Mouse (Mus musculus): Measurements from ENCODE around the gene Arid1b.

Gene Arid1b

GRCm38 (mm10) chr17:4995561-4996051 is 1.5 kb downstream of the Arid1b start:
- DNase-seq (ENCODE audit: low spot score in 2 of 2), result peak; percentile 78 to 82

- DNase-seq (ENCODE audit: low spot score in 2 of 2), result peak; percentile 73 to 77
Measured at GRCm38 (mm10) chr17:4996121-4996813, 2.1 kb downstream of the Arid1b start.

- peak in 1 of 2 experiments; percentile 36 for DNase-seq (ENCODE audit: low spot score in 2 of 2)
Measured at GRCm38 (mm10) chr17:4996814-4997549, 2.9 kb downstream of the Arid1b start.

GRCm38 (mm10) chr17:4997968-4998367 is 3.8 kb downstream of the Arid1b start:
- DNase-seq (ENCODE audit: low spot score in 2 of 2), result no peak

- DNase-seq (ENCODE audit: low spot score in 2 of 2), result no peak
Measured at GRCm38 (mm10) chr17:4999256-4999655, 5.1 kb downstream of the Arid1b start.

GRCm38 (mm10) chr17:5000001-5000400 is 5.9 kb downstream of the Arid1b start:
- DNase-seq (ENCODE audit: low spot score in 2 of 2), result no peak

GRCm38 (mm10) chr17:5000871-5001270 is 6.7 kb downstream of the Arid1b start:
- no peak for DNase-seq (ENCODE audit: low spot score in 2 of 2)

- no peak for DNase-seq (ENCODE audit: low spot score in 2 of 2)
Measured at GRCm38 (mm10) chr17:5001531-5002131, 7.5 kb downstream of the Arid1b start.

GRCm38 (mm10) chr17:5002937-5003508 is 8.9 kb downstream of the Arid1b start:
- DNase-seq (ENCODE audit: low spot score in 2 of 2), result no peak

GRCm38 (mm10) chr17:5004266-5004665 is 10.1 kb downstream of the Arid1b start:
- DNase-seq (ENCODE audit: low spot score in 2 of 2), result no peak

GRCm38 (mm10) chr17:5004706-5005105 is 10.6 kb downstream of the Arid1b start:
- DNase-seq (ENCODE audit: low spot score in 2 of 2), result no peak

- DNase-seq (ENCODE audit: low spot score in 2 of 2), result no peak
Measured at GRCm38 (mm10) chr17:5005285-5005684, 11.2 kb downstream of the Arid1b start.

GRCm38 (mm10) chr17:5007156-5007658 is 13.1 kb downstream of the Arid1b start:
- peak in 1 of 2 experiments; percentile 69 for DNase-seq (ENCODE audit: low spot score in 2 of 2)

- DNase-seq (ENCODE audit: low spot score in 2 of 2), result no peak
Measured at GRCm38 (mm10) chr17:5008236-5008635, 14.1 kb downstream of the Arid1b start.

GRCm38 (mm10) chr17:5008761-5009160 is 14.6 kb downstream of the Arid1b start:
- DNase-seq (ENCODE audit: low spot score in 2 of 2), result no peak

GRCm38 (mm10) chr17:5009526-5010260 is 15.6 kb downstream of the Arid1b start:
- no peak for DNase-seq (ENCODE audit: low spot score in 2 of 2)

- no peak for DNase-seq (ENCODE audit: low spot score in 2 of 2)
Measured at GRCm38 (mm10) chr17:5010781-5011180, 16.6 kb downstream of the Arid1b start.

GRCm38 (mm10) chr17:5012091-5012490 is 18.0 kb downstream of the Arid1b start:
- no peak for DNase-seq (ENCODE audit: low spot score in 2 of 2)

- no peak for DNase-seq (ENCODE audit: low spot score in 2 of 2)
Measured at GRCm38 (mm10) chr17:5012517-5012916, 18.4 kb downstream of the Arid1b start.

- DNase-seq (ENCODE audit: low spot score in 2 of 2), result no peak
Measured at GRCm38 (mm10) chr17:5014327-5014957, 20.3 kb downstream of the Arid1b start.

GRCm38 (mm10) chr17:5016404-5016803 is 22.3 kb downstream of the Arid1b start:
- DNase-seq (ENCODE audit: low spot score in 2 of 2), result no peak

Data from spleen, postnatal 10 days (tissue).